Mouse (Mus musculus) right cerebral cortex, adult 2 months (tissue): Measurements from ENCODE around the gene Zfp654.

Source experiments
- DNase-seq, 2 experiments: peaks; one replicate each; pipeline ENCODE4 v3.0.0; 2021 to 2022; ENCODE audit warnings: low spot score in 2 of 2

The Zfp654 gene

DNA sequence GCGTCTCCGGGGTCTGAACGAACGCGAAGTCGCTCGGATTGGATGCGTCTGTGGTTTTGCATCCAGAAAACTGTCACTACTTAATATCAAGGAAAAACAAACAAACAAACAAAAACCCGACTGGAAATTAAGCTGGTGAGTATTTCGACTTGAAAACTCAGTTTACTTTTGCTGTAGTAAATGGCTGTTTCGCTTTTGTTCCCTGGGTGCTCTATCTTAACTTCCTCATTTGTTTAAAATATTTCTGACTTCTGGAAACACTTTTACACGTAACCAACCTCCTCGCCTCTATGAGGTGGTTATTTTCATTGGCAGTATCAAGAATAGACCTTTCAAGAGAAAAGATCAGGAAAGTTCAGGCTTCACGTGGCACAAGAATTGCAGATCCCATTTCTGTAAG, 1.4 kb upstream of the Zfp654 start:
- DNase-seq, result no peak

- DNase-seq, result peak; percentile 22 to 27
Measured at GRCm38 (mm10) chr16:64852441-64852871, 1.0 kb upstream of the Zfp654 start.

GRCm38 (mm10) chr16:64851085-64851562, 328 bp downstream of the Zfp654 start:
- DNase-seq, result no peak

DNA sequence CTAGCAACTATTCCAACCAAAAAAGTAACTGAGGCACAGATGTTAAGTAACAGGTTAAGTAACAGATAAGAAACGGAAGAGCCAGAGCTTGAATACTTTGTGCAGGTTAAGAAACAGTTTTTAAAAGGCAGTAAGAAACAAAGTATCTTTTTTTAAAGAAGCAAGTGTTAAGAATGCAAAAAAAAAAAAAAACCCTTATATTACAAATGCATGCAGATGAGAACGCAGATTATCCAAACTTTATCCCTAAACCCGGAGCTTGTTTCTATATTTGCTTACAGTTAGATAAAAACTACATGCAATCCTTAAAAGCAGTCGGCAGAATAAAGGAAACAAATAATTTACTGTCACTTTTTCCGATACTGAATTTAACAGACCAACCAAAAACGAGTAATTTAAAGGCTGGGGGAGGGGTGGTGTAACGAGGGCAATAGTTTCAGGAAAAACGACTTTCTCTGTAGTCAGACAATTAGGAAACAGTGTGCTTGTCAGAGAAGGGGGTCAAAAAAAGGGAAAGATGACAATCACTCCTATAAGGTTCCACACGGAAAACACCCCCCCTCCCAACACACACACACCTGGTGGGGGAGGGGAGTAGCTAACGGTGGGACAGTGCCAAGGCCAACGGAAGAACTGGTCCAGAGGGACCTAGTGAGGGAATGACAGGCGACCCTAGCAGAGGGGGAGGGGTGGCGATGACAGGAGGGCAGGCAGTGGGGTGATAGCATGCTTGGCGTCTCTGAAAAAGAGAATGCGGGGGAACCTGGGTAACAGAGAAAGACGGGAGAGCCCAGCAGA, 966 bp downstream of the Zfp654 start:
- peak; percentile 13 to 22 for DNase-seq

DNA sequence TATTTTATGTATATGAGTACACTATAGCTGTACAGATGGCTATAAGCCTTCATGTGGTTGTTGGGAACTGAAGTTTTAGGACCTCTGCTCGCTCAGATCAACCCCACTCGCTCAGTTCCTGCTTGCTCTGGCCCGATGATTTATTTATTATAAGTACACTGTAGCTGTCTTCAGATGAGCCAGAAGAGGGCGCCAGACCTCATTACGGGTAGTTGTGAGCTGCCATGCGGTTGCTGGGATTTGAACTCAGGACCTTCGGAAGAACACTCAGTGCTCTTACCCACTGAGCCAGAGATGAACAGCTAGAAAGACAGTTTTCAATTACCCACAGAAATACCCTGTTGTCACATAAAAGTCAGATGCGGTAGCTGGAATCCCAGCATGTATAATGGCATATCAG, 5.5 kb downstream of the Zfp654 start:
- DNase-seq, result peak in 1 of 2 experiments; percentile 9

DNA sequence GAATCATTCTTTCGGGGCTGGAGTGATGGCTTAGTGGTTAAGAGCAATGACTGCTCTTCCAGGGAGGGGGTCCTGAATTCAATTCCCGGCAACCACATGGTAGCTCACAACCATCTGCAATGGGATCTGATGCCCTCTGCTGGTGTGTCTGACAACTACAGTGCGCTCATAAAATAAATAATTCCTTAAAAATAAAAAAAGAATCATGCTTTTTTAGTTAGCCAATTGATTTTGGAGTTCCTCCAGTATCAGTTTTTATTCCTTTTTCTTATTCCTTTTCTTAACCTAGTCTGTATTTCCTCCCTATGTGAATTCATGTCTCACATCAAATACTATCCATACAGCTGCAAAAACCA, 9.1 kb downstream of the Zfp654 start:
- no peak for DNase-seq

GRCm38 (mm10) chr16:64841481-64842373, 9.7 kb downstream of the Zfp654 start:
- DNase-seq, result no peak

GRCm38 (mm10) chr16:64836709-64837108, 14.7 kb downstream of the Zfp654 start:
- DNase-seq, result no peak

DNA sequence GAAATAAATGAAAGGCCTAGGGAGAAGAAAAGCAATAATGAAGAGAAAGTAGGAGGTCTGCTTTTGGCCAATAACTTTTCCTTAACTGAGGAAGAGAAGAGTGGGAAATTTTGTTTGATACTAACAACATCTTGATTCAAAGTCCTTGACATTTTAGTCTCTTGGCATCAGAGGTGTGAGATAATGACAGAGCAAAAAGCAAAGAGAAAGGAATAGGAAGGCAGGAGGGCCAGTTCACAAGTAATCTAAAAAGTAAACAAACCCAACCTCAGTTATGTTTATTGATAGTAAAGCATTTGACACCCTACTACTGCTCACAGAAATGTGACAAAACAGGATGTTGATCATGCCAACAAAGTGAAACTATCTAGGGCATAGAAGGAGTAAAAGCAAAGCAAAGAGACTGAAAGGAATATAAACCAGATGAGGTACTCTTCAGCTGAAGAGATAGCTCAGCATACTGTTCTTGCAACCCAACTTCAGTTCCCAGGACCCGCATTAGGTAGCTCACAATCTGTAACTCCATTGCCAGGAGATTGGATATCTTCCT, 15.4 kb downstream of the Zfp654 start:
- DNase-seq, result no peak

- DNase-seq, result no peak
Measured at GRCm38 (mm10) chr16:64830291-64830690, 21.2 kb downstream of the Zfp654 start.

- no peak for DNase-seq
Measured at GRCm38 (mm10) chr16:64824474-64824873, 27.0 kb downstream of the Zfp654 start.

- no peak for DNase-seq
Measured at GRCm38 (mm10) chr16:64823890-64824289, 27.6 kb downstream of the Zfp654 start.

- DNase-seq, result no peak
Measured at GRCm38 (mm10) chr16:64817094-64817765, 34.2 kb downstream of the Zfp654 start.

DNA sequence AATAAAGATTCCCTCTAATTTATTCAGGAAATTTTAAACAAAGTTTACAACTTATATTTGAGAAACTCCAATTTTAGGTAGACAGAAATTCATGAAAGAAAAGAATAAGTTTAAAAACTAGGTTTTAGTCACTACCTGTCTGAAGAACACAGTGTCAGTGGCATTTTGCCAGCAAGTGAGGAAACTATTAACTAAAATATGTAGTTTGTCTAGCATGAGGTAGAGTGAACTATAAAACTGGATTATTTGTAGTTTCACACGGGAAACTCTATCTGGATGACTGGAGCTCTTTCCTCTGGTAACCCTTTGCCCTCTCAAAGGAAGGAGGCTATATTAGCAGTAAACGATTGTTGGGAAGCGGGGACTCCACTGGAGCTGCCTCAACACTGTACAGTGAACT, 48.4 kb downstream of the Zfp654 start:
- DNase-seq, result no peak

GRCm38 (mm10) chr16:64801638-64802037, 49.8 kb downstream of the Zfp654 start:
- DNase-seq, result no peak

DNA sequence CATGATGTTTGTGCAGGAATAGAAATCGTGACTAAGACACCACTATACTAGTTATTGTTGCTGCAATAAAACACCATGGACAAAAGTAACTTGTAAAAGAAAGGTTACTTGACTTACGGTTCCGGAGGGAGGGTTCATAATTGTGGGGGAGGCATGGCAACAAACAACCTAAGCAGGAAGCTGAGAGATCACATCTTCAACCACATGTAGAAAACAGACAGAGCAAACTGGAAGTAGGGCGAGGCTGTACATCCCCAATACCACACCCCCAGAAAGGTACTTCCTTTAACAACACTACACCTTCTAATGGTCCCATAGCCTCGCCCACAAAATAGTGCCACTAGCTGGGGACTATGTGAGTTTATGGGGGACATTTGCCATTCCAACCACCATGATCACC, 51.1 kb downstream of the Zfp654 start:
- no peak for DNase-seq

- no peak for DNase-seq
Measured at GRCm38 (mm10) chr16:64794802-64795201, 56.6 kb downstream of the Zfp654 start.

- DNase-seq, result no peak
Measured at GRCm38 (mm10) chr16:64789706-64790105, 61.7 kb downstream of the Zfp654 start.

DNA sequence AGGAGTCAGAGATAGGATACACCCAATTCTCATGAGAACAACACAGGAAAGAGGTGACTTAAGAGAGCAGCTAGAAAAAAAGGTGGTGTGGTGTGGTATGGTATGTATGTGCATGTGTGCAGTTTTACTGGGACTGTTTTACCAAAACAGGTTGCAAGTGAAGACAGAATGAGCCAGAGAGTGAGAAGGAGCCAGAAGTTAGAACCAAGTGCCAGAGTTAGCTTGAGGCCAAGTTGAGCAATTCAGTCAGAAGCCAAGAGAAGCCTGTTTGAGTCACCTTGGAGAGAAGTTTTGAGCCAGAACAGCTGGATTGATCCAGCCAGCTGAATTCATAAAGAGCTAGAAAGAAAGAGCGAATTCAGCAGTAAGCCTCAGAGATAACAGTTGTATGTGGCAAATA, 75.9 kb downstream of the Zfp654 start:
- no peak for DNase-seq

- no peak for DNase-seq
Measured at GRCm38 (mm10) chr16:64771431-64771818, 80.0 kb downstream of the Zfp654 start.

DNA sequence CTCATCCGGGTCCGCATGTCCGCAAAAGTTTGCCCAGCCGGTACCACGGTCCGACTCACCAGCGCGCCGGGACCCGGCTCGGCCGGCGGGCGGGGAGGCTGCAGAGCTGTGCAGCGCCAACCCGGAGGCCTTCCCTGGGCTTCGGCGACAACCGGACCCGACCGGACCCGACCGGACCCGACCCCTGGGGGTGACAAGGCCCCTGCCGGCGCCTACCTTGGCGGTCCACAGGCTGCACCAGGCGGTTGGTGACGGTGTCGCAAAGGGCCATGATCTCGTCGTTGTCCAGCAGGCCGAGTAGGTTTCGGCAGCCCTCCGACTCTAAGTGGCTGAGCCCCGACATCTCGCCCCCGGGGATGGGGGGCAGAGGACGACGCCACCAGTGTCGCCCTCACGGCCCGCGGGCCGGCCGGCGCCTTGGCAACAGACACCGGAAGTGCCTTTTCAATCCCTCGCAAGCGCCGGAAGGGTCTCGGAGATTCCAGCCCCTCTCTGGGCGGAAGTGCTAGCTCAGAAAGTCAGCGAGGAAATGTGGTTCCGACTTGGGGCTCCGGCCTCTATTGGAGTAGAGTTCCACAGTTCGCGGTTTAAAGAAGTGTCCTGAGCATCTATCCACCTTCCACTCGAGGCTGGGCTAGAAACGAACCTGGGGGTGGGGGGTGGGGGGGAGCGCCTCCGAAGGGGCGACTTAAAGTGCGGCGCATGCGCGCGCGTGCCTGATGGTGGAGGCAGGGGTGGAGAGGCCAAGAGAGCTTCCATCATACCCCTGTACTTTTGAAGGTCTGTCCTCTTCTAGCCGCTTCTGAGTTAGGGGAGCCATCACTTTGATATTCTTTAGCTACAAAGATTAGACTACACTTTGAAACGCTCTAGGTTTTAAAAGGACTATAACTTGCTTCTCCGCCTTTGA, 80.7 kb downstream of the Zfp654 start, which contains the start of gene 4930453N24Rik:
Gene 4930453N24Rik, minus strand, starts transcription at position 641 of the 910 bp plus-strand sequence.
- peak; percentile 82 to 85 for DNase-seq
